Mouse (Mus musculus) macrophage (primary cell): ENCODE results near the gene Gm42906. TPM values are rescaled to one million over a fixed set of nuclear protein-coding genes. Genes with fewer than 3 reads are reported as not detected.

Source experiments
- H3K27ac ChIP-seq: fragments of 350-480 bp; formaldehyde crosslinking; 2 replicates; pipeline ENCODE4 v1.9.0; 2021
- H3K36me3 ChIP-seq: fragments of 350-480 bp; formaldehyde crosslinking; 2 replicates; pipeline ENCODE4 v1.9.0; 2021; ENCODE audit errors: inconsistent target
- H3K4me3 ChIP-seq: fragments of 350-480 bp; formaldehyde crosslinking; 2 replicates; pipeline ENCODE4 v1.9.0; 2021; ENCODE audit errors: inconsistent target
- H3K79me2 ChIP-seq: fragments of 350-480 bp; formaldehyde crosslinking; 2 replicates; pipeline ENCODE4 v1.9.0; 2021; ENCODE audit errors: inconsistent target
- WGBS: methylation state at CpG from one replicate; pipeline ENCODE4 v1.1.7; 2026; ENCODE audit warnings: inconsistent platforms; ENCODE audit not compliant: missing documents; 5-methylcytosine and 5-hydroxymethylcytosine counted together
- polyA plus RNA-seq: library from polyadenylated mRNA; stranded (reverse); fragments of 250-400 nt; gene quantifications from 3 replicates; pipeline ENCODE4 v1.2.4, GENCODE M21; 2018; ENCODE audit warnings: inconsistent platforms

Gene Gm42906
- polyA plus RNA-seq, 1 experiment from 2014 or later = not detected

- H3K79me2 ChIP-seq = no peaks in the 10 kb centered on the region
- under 1% methylated on average over 66 of the region's 75 CpGs for WGBS
- H3K4me3 ChIP-seq = peak overlapping the region; percentile 65
- H3K36me3 ChIP-seq = no peaks in the 10 kb centered on the region
- peak overlapping the region; percentile 89 for H3K27ac ChIP-seq
Observed at GRCm38 (mm10) chr5:151368395-151369190, 59.4 kb downstream of the Gm42906 start.

GRCm38 (mm10) chr5:151367881-151368394 lies 60.0 kb downstream of the Gm42906 start:
- no peaks in the 10 kb centered on the region for H3K79me2 ChIP-seq
- no peaks in the 10 kb centered on the region for H3K36me3 ChIP-seq
- peak overlapping the region; percentile 77 for H3K27ac ChIP-seq
- 6% methylated on average over 16 of the region's 16 CpGs for WGBS
- H3K4me3 ChIP-seq = peak overlapping the region; percentile 61

GRCm38 (mm10) chr5:151367317-151367716 lies 60.6 kb downstream of the Gm42906 start:
- Histone ChIP-seq H3K36me3 (no peaks in the 10 kb centered on the region), H3K27ac (no peak overlapping the region), H3K79me2 (no peaks in the 10 kb centered on the region), H3K4me3 (peak overlapping the region; percentile 61; the same call in 1 of the 2 replicates)
- 90% methylated on average over 1 of the region's 1 CpGs for WGBS

GRCm38 (mm10) chr5:151363343-151364000 lies 64.5 kb downstream of the Gm42906 start:
- Histone ChIP-seq H3K4me3 (no peak overlapping the region), H3K36me3 (no peaks in the 10 kb centered on the region), H3K79me2 (no peaks in the 10 kb centered on the region), H3K27ac (no peak overlapping the region)
- 94% methylated on average over 2 of the region's 3 CpGs for WGBS

GRCm38 (mm10) chr5:151349616-151350015 lies 78.3 kb downstream of the Gm42906 start:
- Histone ChIP-seq H3K27ac (no peak overlapping the region), H3K4me3 (no peak overlapping the region), H3K36me3 (no peaks in the 10 kb centered on the region), H3K79me2 (no peaks in the 10 kb centered on the region)
- WGBS = 100% methylated on average over 1 of the region's 1 CpGs

GRCm38 (mm10) chr5:151348418-151348817 lies 79.5 kb downstream of the Gm42906 start:
- H3K36me3 ChIP-seq = no peaks in the 10 kb centered on the region
- H3K4me3 ChIP-seq = no peak overlapping the region
- WGBS = 88% methylated on average over 3 of the region's 3 CpGs
- no peak overlapping the region for H3K27ac ChIP-seq
- no peaks in the 10 kb centered on the region for H3K79me2 ChIP-seq

GRCm38 (mm10) chr5:151346626-151347025 lies 81.3 kb downstream of the Gm42906 start:
- Histone ChIP-seq H3K27ac (no peak overlapping the region), H3K36me3 (no peaks in the 10 kb centered on the region), H3K79me2 (no peaks in the 10 kb centered on the region), H3K4me3 (no peak overlapping the region)
- WGBS = 95% methylated on average over 8 of the region's 8 CpGs

GRCm38 (mm10) chr5:151344737-151345136 lies 83.2 kb downstream of the Gm42906 start:
- no peak overlapping the region for H3K27ac ChIP-seq
- no peak overlapping the region for H3K4me3 ChIP-seq
- no peaks in the 10 kb centered on the region for H3K36me3 ChIP-seq
- WGBS = 11% methylated on average over 4 of the region's 4 CpGs
- no peaks in the 10 kb centered on the region for H3K79me2 ChIP-seq

GRCm38 (mm10) chr5:151333686-151334085 lies 94.3 kb downstream of the Gm42906 start:
- Histone ChIP-seq H3K4me3 (no peak overlapping the region), H3K27ac (peak overlapping the region; percentile 7; the same call in 1 of the 2 replicates), H3K79me2 (no peaks in the 10 kb centered on the region), H3K36me3 (no peaks in the 10 kb centered on the region)

GRCm38 (mm10) chr5:151333191-151333594 lies 94.8 kb downstream of the Gm42906 start:
- Histone ChIP-seq H3K4me3 (no peak overlapping the region), H3K27ac (peak overlapping the region; percentile 46), H3K36me3 (no peaks in the 10 kb centered on the region), H3K79me2 (no peaks in the 10 kb centered on the region)

GRCm38 (mm10) chr5:151315804-151316597 lies 112.0 kb downstream of the Gm42906 start:
- Histone ChIP-seq H3K36me3 (no peaks in the 10 kb centered on the region), H3K27ac (no peak overlapping the region)
- WGBS = 63% methylated on average over 10 of the region's 10 CpGs

GRCm38 (mm10) chr5:151300286-151300685 lies 127.7 kb downstream of the Gm42906 start:
- Histone ChIP-seq H3K4me3 (no peak overlapping the region), H3K36me3 (no peaks in the 10 kb centered on the region), H3K27ac (no peak overlapping the region), H3K79me2 (no peaks in the 10 kb centered on the region)
- 76% methylated on average over 2 of the region's 2 CpGs for WGBS

More at GRCm38 (mm10) chr5:151315804-151316597, 112.0 kb downstream of the Gm42906 start:
- no peaks in the 10 kb centered on the region for H3K79me2 ChIP-seq
- H3K4me3 ChIP-seq = no peak overlapping the region

- 93% methylated on average over 7 of the region's 7 CpGs for WGBS
- H3K79me2 ChIP-seq = no peaks in the 10 kb centered on the region
- H3K27ac ChIP-seq = no peak overlapping the region
- no peaks in the 10 kb centered on the region for H3K36me3 ChIP-seq
- no peak overlapping the region for H3K4me3 ChIP-seq
Observed at GRCm38 (mm10) chr5:151299576-151299975, 128.4 kb downstream of the Gm42906 start.

GRCm38 (mm10) chr5:151298371-151298770 lies 129.6 kb downstream of the Gm42906 start:
- Histone ChIP-seq H3K27ac (no peak overlapping the region), H3K36me3 (no peaks in the 10 kb centered on the region), H3K79me2 (no peaks in the 10 kb centered on the region), H3K4me3 (no peak overlapping the region)
- WGBS = 95% methylated on average over 4 of the region's 4 CpGs
